9 mouse cellular contexts compared by ENCODE assay signal in genomic region chr3:143596949-143597593, GRCm38 (mm10).
DNase-seq lines count a peak whose midpoint lies in the region; ATAC-seq and TF ChIP-seq lines count a peak whose summit lies in the region.
"Had no signal": no experiment of that assay in that cellular context is flagged by ENCODE, and none has a peak within 500 bp of the region (broad histone marks: within the 10 kb centered on the region; RNA-seq: fewer than 3 reads in every experiment).

No protein-coding gene starts in this region.

- no peak overlapping the region for H3K9ac ChIP-seq in heart, embryonic 11.5 days (ENCODE audit: low read depth, low read length)
- H3K9ac ChIP-seq in forebrain, embryonic 14.5 days (ENCODE audit: low read length), result no peak overlapping the region
- H3K9ac ChIP-seq: heart, embryonic 15.5 days had no signal

- H3K36me3 ChIP-seq in heart, embryonic 11.5 days (ENCODE audit: control insufficient read depth, insufficient read depth, low read length), result no peaks in the 10 kb centered on the region
- H3K36me3 ChIP-seq in C2C12 (ENCODE audit: control insufficient read depth, insufficient read depth), result no peaks in the 10 kb centered on the region
- H3K36me3 ChIP-seq in forebrain, embryonic 14.5 days (ENCODE audit: control insufficient read depth, insufficient read depth, low read length), result no peaks in the 10 kb centered on the region
- H3K36me3 ChIP-seq: heart, embryonic 15.5 days had no signal

- no peak overlapping the region for H3K4me3 ChIP-seq in heart, embryonic 11.5 days (ENCODE audit: low read depth, low read length)
- H3K4me3 ChIP-seq in C2C12 (ENCODE audit: insufficient read depth, poor library complexity, severe bottlenecking), result no peak overlapping the region
- H3K4me3 ChIP-seq in forebrain, embryonic 14.5 days (ENCODE audit: low read depth, low read length), result no peak overlapping the region
- H3K4me3 ChIP-seq: heart, embryonic 15.5 days had no signal

- TF ChIP-seq CTCF in C2C12 (IDR thresholded peaks at IDR 0.05; ENCODE audit: control insufficient read depth, insufficient read depth, insufficient read length), result no peak

- no peaks in the 10 kb centered on the region for H3K79me3 ChIP-seq in C2C12 (ENCODE audit: low read depth)

- intact Hi-C loops in heart, postnatal 25 days (cut with DNase I), result loop anchor here (10.0 kb wide), 1 partner anchor 608 kb away; the partner anchor contains the start of gene Lmo4

- no peak for DNase-seq in heart, postnatal 25 days (ENCODE audit: low spot score)
- DNase-seq in cerebellum, adult 18-20 months, result peak; percentile 33 to 50
- peak; percentile 35 for DNase-seq in forebrain, embryonic 14.5 days (ENCODE audit: low spot score)
- DNase-seq in thymus, postnatal 14 days, result no peak
- no peak for DNase-seq in c-Kit-positive CD71-positive TER-119-positive erythroid progenitor cells, embryonic 14.5 days (ENCODE audit: low spot score)

- no peak overlapping the region for H3K4me2 ChIP-seq in heart, embryonic 11.5 days
- no peak overlapping the region for H3K4me2 ChIP-seq in forebrain, embryonic 14.5 days (ENCODE audit: low read length)
- H3K4me2 ChIP-seq: heart, embryonic 15.5 days had no signal

- H3K9me3 ChIP-seq in heart, embryonic 11.5 days (replicated peaks; ENCODE audit: control insufficient read depth, low read length), result no peaks in the 10 kb centered on the region
- no peaks in the 10 kb centered on the region for H3K9me3 ChIP-seq in forebrain, embryonic 14.5 days (replicated peaks; ENCODE audit: control insufficient read depth, low read length)
- H3K9me3 ChIP-seq: heart, embryonic 15.5 days had no signal

- H3K4me1 ChIP-seq in heart, embryonic 11.5 days (ENCODE audit: control insufficient read depth, insufficient read depth, low read length), result peaks cover 5% of the 10 kb centered on the region; the same call in 1 of the 2 replicates
- H3K4me1 ChIP-seq in forebrain, embryonic 14.5 days (ENCODE audit: control insufficient read depth, insufficient read depth, low read length), result peaks cover 5% of the 10 kb centered on the region; the same call in 1 of the 2 replicates

- no peaks in the 10 kb centered on the region for H3K27me3 ChIP-seq in heart, embryonic 11.5 days (ENCODE audit: control insufficient read depth, insufficient read depth, low read length)
- H3K27me3 ChIP-seq in C2C12 (ENCODE audit: control insufficient read depth, insufficient read depth, insufficient read length), result no peaks in the 10 kb centered on the region
- no peaks in the 10 kb centered on the region for H3K27me3 ChIP-seq in forebrain, embryonic 14.5 days (replicated peaks; ENCODE audit: control insufficient read depth, insufficient read depth, low read length)
- H3K27me3 ChIP-seq: heart, embryonic 15.5 days had no signal

- 17% methylated on average over 11 of the region's 11 CpGs for WGBS in heart, embryonic 11.5 days (ENCODE audit: insufficient replicate concordance)
- 11% methylated on average over 11 of the region's 11 CpGs for WGBS in forebrain, embryonic 14.5 days

- H3K79me2 ChIP-seq in C2C12 (ENCODE audit: control insufficient read depth, insufficient read depth), result no peaks in the 10 kb centered on the region

- peak overlapping the region; percentile 12; the same call in 1 of the 2 replicates for H3K27ac ChIP-seq in heart, embryonic 11.5 days (ENCODE audit: low read depth, low read length)
- H3K27ac ChIP-seq in forebrain, embryonic 14.5 days (ENCODE audit: low read depth, low read length), result no peak overlapping the region
- H3K27ac ChIP-seq: heart, embryonic 15.5 days had no signal

- no peak for ATAC-seq in heart, embryonic 11.5 days (replicated peaks; ENCODE audit: insufficient number of reproducible peaks, low FRiP score, low TSS enrichment)
- peak; percentile 32; the same call in 1 of the 2 replicates for ATAC-seq in forebrain, embryonic 14.5 days
- no peak for ATAC-seq in activated CD4-positive, CD25-positive, alpha-beta regulatory T cell, adult 4 months

- no peak overlapping the region for H3ac ChIP-seq in C2C12 (ENCODE audit: control insufficient read depth, insufficient read length, low read depth)

TF ChIP-seq in C2C12, 6 proteins besides CTCF, POLR2A, EP300 and RAD21:
- TF ChIP-seq FOSL1 (IDR thresholded peaks at IDR 0.05; ENCODE audit: insufficient read depth, low read length, poor library complexity, severe bottlenecking) (peak; percentile 71), MYOD1 (IDR thresholded peaks at IDR 0.05; ENCODE audit: control insufficient read depth, insufficient read length, low read depth) (no peak)

Comparison
In these comparisons a context has a peak if more than half of its experiments do, and no peak if none do; other contexts are left out.
1. DNase-seq: peak in cerebellum, adult 18-20 months (2 of 2) and forebrain, embryonic 14.5 days (single experiment); none in heart, postnatal 25 days (single experiment), thymus, postnatal 14 days (single experiment) and c-Kit-positive CD71-positive TER-119-positive erythroid progenitor cells, embryonic 14.5 days (single experiment).